17 mouse cellular contexts compared by ENCODE assay signal in genomic region chr10:117272023-117272422, GRCm38 (mm10). TPM values are rescaled to one million over a fixed set of nuclear protein-coding genes. Genes with fewer than 3 reads are reported as not detected.
A peak's percentile ranks its signal among the peaks of the same experiment; 100 is the strongest.
DNase-seq lines count a peak whose midpoint lies in the region; ATAC-seq and TF ChIP-seq lines count a peak whose summit lies in the region.
"Had no signal": no experiment of that assay in that cellular context is flagged by ENCODE, and none has a peak within 500 bp of the region (broad histone marks: within the 10 kb centered on the region; RNA-seq: fewer than 3 reads in every experiment).

No protein-coding gene starts in this region.

- no peaks in the 10 kb centered on the region for H3K4me1 ChIP-seq in heart, adult 2 months (ENCODE audit: control insufficient read depth, insufficient read depth, low read length)
- H3K4me1 ChIP-seq in heart, embryonic 10.5 days = peaks cover 10% of the 10 kb centered on the region
- H3K4me1 ChIP-seq in lung, embryonic 14.5 days (ENCODE audit: insufficient read depth) = no peaks in the 10 kb centered on the region
- H3K4me1 ChIP-seq in MEL (ENCODE audit: control insufficient read depth in 1 of 2, insufficient read depth in 2 of 2, low read length in 2 of 2) = no peaks in the 10 kb centered on the region
- H3K4me1 ChIP-seq in limb, embryonic 10.5 days = no peaks in the 10 kb centered on the region
- no peaks in the 10 kb centered on the region for H3K4me1 ChIP-seq in hindbrain, embryonic 11.5 days (replicated peaks; ENCODE audit: control insufficient read depth, insufficient read depth, low read length)
- H3K4me1 ChIP-seq: heart, embryonic 13.5 days; limb, embryonic 15.5 days had no signal

- no peak overlapping the region for H3K4me2 ChIP-seq in lung, embryonic 14.5 days
- H3K4me2 ChIP-seq in hindbrain, embryonic 11.5 days (replicated peaks; ENCODE audit: low read depth, low read length) = no peak overlapping the region
- H3K4me2 ChIP-seq: heart, embryonic 13.5 days; limb, embryonic 15.5 days had no signal

- ATAC-seq in lung, embryonic 14.5 days (ENCODE audit: insufficient read depth) = no peak
- ATAC-seq in hindbrain, embryonic 11.5 days (ENCODE audit: low FRiP score) = no peak
- ATAC-seq: hindbrain, embryonic 16.5 days had no signal

- no peak overlapping the region for H3K9ac ChIP-seq in heart, adult 2 months (ENCODE audit: low read depth, low read length)
- H3K9ac ChIP-seq in lung, embryonic 14.5 days = no peak overlapping the region
- no peak overlapping the region for H3K9ac ChIP-seq in MEL (ENCODE audit: control insufficient read depth, low read depth, low read length, poor library complexity, severe bottlenecking)
- no peak overlapping the region for H3K9ac ChIP-seq in hindbrain, embryonic 11.5 days (ENCODE audit: low read depth, low read length)
- H3K9ac ChIP-seq: heart, embryonic 13.5 days; limb, embryonic 15.5 days had no signal

- peak; percentile 57 for TF ChIP-seq CTCF in heart, adult 2 months (IDR thresholded peaks at IDR 0.05)
- TF ChIP-seq CTCF in lung, embryonic 14.5 days (IDR thresholded peaks at IDR 0.05; ENCODE audit: low read depth) = peak; percentile 39
- TF ChIP-seq CTCF in MEL (IDR thresholded peaks at IDR 0.05 in 2 of 3, conservative IDR thresholded peaks at IDR 0.05 in 1 of 3; ENCODE audit: control insufficient read depth in 1 of 3, insufficient read depth in 1 of 3, low read depth in 2 of 3, low read length in 3 of 3, poor library complexity in 1 of 3, severe bottlenecking in 1 of 3) = peak in 2 of 3 experiments; percentile 18 to 57; a peak in 2 of 6 replicates

- no peak overlapping the region for H3K4me3 ChIP-seq in heart, adult 2 months
- no peak overlapping the region for H3K4me3 ChIP-seq in heart, embryonic 10.5 days
- H3K4me3 ChIP-seq in lung, embryonic 14.5 days (ENCODE audit: low read depth, low read length) = no peak overlapping the region
- H3K4me3 ChIP-seq in MEL (ENCODE audit: control insufficient read depth in 1 of 2, insufficient read depth in 1 of 2, low read depth in 2 of 2, low read length in 2 of 2) = no peak overlapping the region
- H3K4me3 ChIP-seq in limb, embryonic 10.5 days = no peak overlapping the region
- H3K4me3 ChIP-seq in hindbrain, embryonic 11.5 days (ENCODE audit: low read depth, low read length) = no peak overlapping the region
- H3K4me3 ChIP-seq: heart, embryonic 13.5 days; limb, embryonic 15.5 days had no signal

- intact Hi-C loops in heart, adult 2 months (cut with DNase I) = loop anchor here (10.0 kb wide), 1 partner anchor 53 kb away; no protein-coding TSS in a partner anchor

- no peaks in the 10 kb centered on the region for H3K27me3 ChIP-seq in heart, adult 2 months (ENCODE audit: control insufficient read depth, insufficient read depth, low read length)
- H3K27me3 ChIP-seq in heart, embryonic 10.5 days (ENCODE audit: insufficient read depth, poor library complexity, severe bottlenecking) = 0 out of 2 replicates have a peak, but pooled peaks cover 9% of the 10 kb centered on the region
- H3K27me3 ChIP-seq in lung, embryonic 14.5 days (ENCODE audit: insufficient read depth, low read length) = no peaks in the 10 kb centered on the region
- no peaks in the 10 kb centered on the region; a peak in 1 of 4 replicates for H3K27me3 ChIP-seq in MEL (ENCODE audit: control insufficient read depth in 1 of 2, insufficient read depth in 2 of 2, low read length in 2 of 2)
- H3K27me3 ChIP-seq in limb, embryonic 10.5 days (ENCODE audit: low read depth, poor library complexity, severe bottlenecking) = no peaks in the 10 kb centered on the region
- H3K27me3 ChIP-seq in hindbrain, embryonic 11.5 days (ENCODE audit: control insufficient read depth, insufficient read depth, low read length) = no peaks in the 10 kb centered on the region
- H3K27me3 ChIP-seq: limb, embryonic 15.5 days had no signal

- peak; percentile 68 for TF ChIP-seq RAD21 in MEL (IDR thresholded peaks at IDR 0.05; ENCODE audit: low read depth, low read length)

- TF ChIP-seq EP300 in heart, adult 2 months (IDR thresholded peaks at IDR 0.05; ENCODE audit: insufficient read depth, low read depth, low read length) = no peak
- no peak for TF ChIP-seq EP300 in MEL (IDR thresholded peaks at IDR 0.05; ENCODE audit: low read depth in 1 of 2, low read length in 2 of 2)

- H3K9me3 ChIP-seq in heart, embryonic 10.5 days = no peaks in the 10 kb centered on the region
- no peaks in the 10 kb centered on the region for H3K9me3 ChIP-seq in lung, embryonic 14.5 days (ENCODE audit: low read depth, low read length)
- no peaks in the 10 kb centered on the region for H3K9me3 ChIP-seq in MEL (replicated peaks; ENCODE audit: insufficient read depth, low read length)
- H3K9me3 ChIP-seq in limb, embryonic 10.5 days (replicated peaks) = no peaks in the 10 kb centered on the region
- no peaks in the 10 kb centered on the region for H3K9me3 ChIP-seq in hindbrain, embryonic 11.5 days (ENCODE audit: control insufficient read depth, low read length)
- H3K9me3 ChIP-seq: heart, embryonic 13.5 days; limb, embryonic 15.5 days had no signal

- DNase-seq in heart, adult 2 months = no peak
- DNase-seq in heart, embryonic 10.5 days (ENCODE audit: low spot score) = no peak
- DNase-seq in lung, embryonic 14.5 days = peak; percentile 65
- no peak for DNase-seq in lung, postnatal 36 days
- DNase-seq in MEL (ENCODE audit: low read depth, low spot score) = peak; percentile 38
- DNase-seq in limb, embryonic 10.5 days (ENCODE audit: low spot score) = peak; percentile 7
- no peak for DNase-seq in hindbrain, embryonic 11.5 days (ENCODE audit: low spot score)
- no peak for DNase-seq in gastrocnemius, postnatal 4 days (ENCODE audit: low spot score in 2 of 2)
- DNase-seq: adrenal gland, adult 8-10 months; cerebellum, postnatal 36 days; kidney, postnatal 25 days; right cerebral cortex, postnatal 25 days had no signal

- no peaks in the 10 kb centered on the region for H3K79me2 ChIP-seq in heart, adult 2 months (replicated peaks; ENCODE audit: control insufficient read depth, insufficient read depth, low read length)
- no peaks in the 10 kb centered on the region for H3K79me2 ChIP-seq in MEL (ENCODE audit: control insufficient read depth, insufficient read depth, low read length, poor library complexity)

- H3K36me3 ChIP-seq in heart, adult 2 months (ENCODE audit: control insufficient read depth, insufficient read depth, low read length) = no peaks in the 10 kb centered on the region
- H3K36me3 ChIP-seq in heart, embryonic 10.5 days = no peaks in the 10 kb centered on the region
- H3K36me3 ChIP-seq in lung, embryonic 14.5 days (ENCODE audit: insufficient read depth) = no peaks in the 10 kb centered on the region
- H3K36me3 ChIP-seq in MEL (ENCODE audit: control insufficient read depth in 1 of 2, insufficient read depth in 2 of 2, low read length in 2 of 2) = no peaks in the 10 kb centered on the region
- no peaks in the 10 kb centered on the region for H3K36me3 ChIP-seq in limb, embryonic 10.5 days
- H3K36me3 ChIP-seq in hindbrain, embryonic 11.5 days (ENCODE audit: control insufficient read depth, insufficient read depth, low read length) = no peaks in the 10 kb centered on the region
- H3K36me3 ChIP-seq: heart, embryonic 13.5 days; limb, embryonic 15.5 days had no signal

- no peak overlapping the region for H3K27ac ChIP-seq in heart, adult 2 months
- no peak overlapping the region for H3K27ac ChIP-seq in heart, embryonic 10.5 days
- no peak overlapping the region for H3K27ac ChIP-seq in lung, embryonic 14.5 days (ENCODE audit: low read depth)
- no peak overlapping the region for H3K27ac ChIP-seq in MEL (ENCODE audit: control insufficient read depth, low read depth, low read length)
- H3K27ac ChIP-seq in limb, embryonic 10.5 days = no peak overlapping the region
- H3K27ac ChIP-seq in hindbrain, embryonic 11.5 days (ENCODE audit: low read depth, low read length) = no peak overlapping the region
- H3K27ac ChIP-seq: heart, embryonic 13.5 days; limb, embryonic 15.5 days had no signal

- TF ChIP-seq POLR2A in heart, adult 2 months (IDR thresholded peaks at IDR 0.05; ENCODE audit: insufficient read depth, low read depth, low read length) = no peak
- no peak for TF ChIP-seq POLR2A in MEL (IDR thresholded peaks at IDR 0.05; ENCODE audit: control insufficient read depth in 1 of 2, insufficient read depth in 1 of 2, low read depth in 1 of 2, low read length in 2 of 2, poor library complexity in 1 of 2)

RNA-seq across cellular contexts. Expression of gene Lyz2, which starts 10.1 kb away (rescaled TPM):
- 100 to 1,000 TPM; 149 to 190 TPM for total RNA-seq in heart, adult 2 months (2021)
- 178 and 198 TPM in 2 replicates for polyA plus RNA-seq in heart, adult 2 months (2012; rRNA removed)
- 26.2 and 60.7 TPM in 2 replicates for polyA plus RNA-seq in heart, embryonic 10.5 days (2016; fragmentation: Nextera tagmentation; extraction: Ambion mirVana)
- 105 and 131 TPM in 2 replicates for polyA plus RNA-seq in lung, embryonic 14.5 days (2014; fragmentation: Nextera tagmentation; extraction: Ambion mirVana)
- total RNA-seq in MEL (2012; rRNA removed) = not detected in 2 replicates
- polyA plus RNA-seq in MEL (2012; ENCODE audit: insufficient read depth in 1 of 2, insufficient read length in 2 of 2, low read depth in 1 of 2, low replicate concordance in 2 of 2, missing spikeins in 1 of 2) = not detected
- 6.8 and 8.7 TPM in 2 replicates for polyA plus RNA-seq in limb, embryonic 10.5 days (2016; fragmentation: Nextera tagmentation; extraction: Ambion mirVana)
- polyA plus RNA-seq in hindbrain, embryonic 11.5 days (2014; fragmentation: Nextera tagmentation; extraction: Ambion mirVana) = 15.2 and 20.5 TPM in 2 replicates
- total RNA-seq in gastrocnemius, postnatal 4 days (2021) = 10 to 100 TPM; 47.6 to 56.3 TPM

RNA-seq across cellular contexts. Expression of gene Lyz1, which starts 20.6 kb away (rescaled TPM):
- total RNA-seq in heart, adult 2 months (2021) = 10 to 100 TPM; 13.2 to 18.8 TPM
- polyA plus RNA-seq in heart, adult 2 months (2012; rRNA removed) = 2.0 and 4.8 TPM in 2 replicates
- 2.3 and 11.4 TPM in 2 replicates for polyA plus RNA-seq in heart, embryonic 10.5 days (2016; fragmentation: Nextera tagmentation; extraction: Ambion mirVana)
- polyA plus RNA-seq in lung, embryonic 14.5 days (2014; fragmentation: Nextera tagmentation; extraction: Ambion mirVana) = not detected in 2 replicates
- total RNA-seq in MEL (2012; rRNA removed) = not detected in 2 replicates
- polyA plus RNA-seq in MEL (2012; ENCODE audit: insufficient read depth in 1 of 2, insufficient read length in 2 of 2, low read depth in 1 of 2, low replicate concordance in 2 of 2, missing spikeins in 1 of 2) = not detected
- not detected in 2 replicates for polyA plus RNA-seq in limb, embryonic 10.5 days (2016; fragmentation: Nextera tagmentation; extraction: Ambion mirVana)
- polyA plus RNA-seq in hindbrain, embryonic 11.5 days (2014; fragmentation: Nextera tagmentation; extraction: Ambion mirVana) = not detected in 2 replicates
- 1 to 10 TPM; 3.8 to 4.6 TPM for total RNA-seq in gastrocnemius, postnatal 4 days (2021)
- polyA plus RNA-seq: hindbrain, embryonic 16.5 days had no signal

RNA-seq across cellular contexts. Expression of gene 9530003J23Rik, which starts 33.5 kb away (rescaled TPM):
- not detected for total RNA-seq in heart, adult 2 months (2021)
- polyA plus RNA-seq in heart, adult 2 months (2012; rRNA removed) = not detected in 2 replicates
- not detected in 2 replicates for polyA plus RNA-seq in heart, embryonic 10.5 days (2016; fragmentation: Nextera tagmentation; extraction: Ambion mirVana)
- not detected in 2 replicates for polyA plus RNA-seq in lung, embryonic 14.5 days (2014; fragmentation: Nextera tagmentation; extraction: Ambion mirVana)
- total RNA-seq in MEL (2012; rRNA removed) = not detected in 2 replicates
- not detected for polyA plus RNA-seq in MEL (2012; ENCODE audit: insufficient read depth in 1 of 2, insufficient read length in 2 of 2, low read depth in 1 of 2, low replicate concordance in 2 of 2, missing spikeins in 1 of 2)
- not detected in 2 replicates for polyA plus RNA-seq in limb, embryonic 10.5 days (2016; fragmentation: Nextera tagmentation; extraction: Ambion mirVana)
- polyA plus RNA-seq in hindbrain, embryonic 11.5 days (2014; fragmentation: Nextera tagmentation; extraction: Ambion mirVana) = not detected in 2 replicates
- total RNA-seq in gastrocnemius, postnatal 4 days (2021) = not detected
- total RNA-seq: adrenal gland, adult 8-10 months; left cerebral cortex, adult 18-20 months had no signal
- polyA plus RNA-seq: heart, embryonic 13.5 days; hindbrain, embryonic 16.5 days; limb, embryonic 15.5 days; thymus, postnatal 0 days had no signal

RNA-seq across cellular contexts. Expression of gene Yeats4, which starts 47.7 kb away (rescaled TPM):
- total RNA-seq in heart, adult 2 months (2021) = 10 to 100 TPM; 26.9 to 27.9 TPM
- 13.7 and 20.8 TPM in 2 replicates for polyA plus RNA-seq in heart, adult 2 months (2012; rRNA removed)
- polyA plus RNA-seq in heart, embryonic 10.5 days (2016; fragmentation: Nextera tagmentation; extraction: Ambion mirVana) = 63.4 and 76.6 TPM in 2 replicates
- 73.0 and 74.9 TPM in 2 replicates for polyA plus RNA-seq in lung, embryonic 14.5 days (2014; fragmentation: Nextera tagmentation; extraction: Ambion mirVana)
- total RNA-seq in MEL (2012; rRNA removed) = 61.8 and 69.4 TPM in 2 replicates
- 100 to 1,000 TPM in 1 of 2 experiments, not detected in 1; 106 TPM for polyA plus RNA-seq in MEL (2012; ENCODE audit: insufficient read depth in 1 of 2, insufficient read length in 2 of 2, low read depth in 1 of 2, low replicate concordance in 2 of 2, missing spikeins in 1 of 2)
- 107 and 111 TPM in 2 replicates for polyA plus RNA-seq in limb, embryonic 10.5 days (2016; fragmentation: Nextera tagmentation; extraction: Ambion mirVana)
- 141 and 146 TPM in 2 replicates for polyA plus RNA-seq in hindbrain, embryonic 11.5 days (2014; fragmentation: Nextera tagmentation; extraction: Ambion mirVana)
- 10 to 100 TPM; 29.6 to 33.2 TPM for total RNA-seq in gastrocnemius, postnatal 4 days (2021)

Comparison
In these comparisons a context has a peak if more than half of its experiments do, and no peak if none do; other contexts are left out.
1. DNase-seq: peak in lung, embryonic 14.5 days (single experiment), MEL (single experiment) and limb, embryonic 10.5 days (single experiment); none in heart, adult 2 months (0 of 2), heart, embryonic 10.5 days (single experiment), lung, postnatal 36 days (single experiment), hindbrain, embryonic 11.5 days (single experiment) and gastrocnemius, postnatal 4 days (0 of 2).
2. Peak in every context shown above with its lines, with median percentiles within 50 percentile points of each other: CTCF ChIP-seq.